Mouse (Mus musculus) midbrain, embryonic 11.5 days (tissue): Measurements from ENCODE around the gene Sec16b. TPM values are rescaled to one million over a fixed set of nuclear protein-coding genes. Genes with fewer than 3 reads are reported as not detected.

Experiments used
- ATAC-seq: fragments of 200-750 bp; cut with Nextera tagmentation; 2 replicates; pipeline ENCODE4 v1.8.0; 2017; ENCODE audit warnings: moderate TSS enrichment, moderate library complexity; ENCODE audit not compliant: low FRiP score
- DNase-seq: peaks from one replicate; pipeline ENCODE4 v3.0.0; 2015; ENCODE audit warnings: low spot score; ENCODE audit errors: missing footprints
- H3K27ac ChIP-seq: fragments of 300-500 bp; sonication (generic); 2 replicates; pipeline ENCODE4 v1.5.1; 2014; ENCODE audit warnings: low read depth, low read length
- H3K27me3 ChIP-seq: fragments of 300-500 bp; sonication (generic); 2 replicates; pipeline ENCODE4 v1.6.1; 2014; ENCODE audit warnings: mild to moderate bottlenecking, low read length, moderate library complexity, mixed read lengths; ENCODE audit not compliant: control insufficient read depth, insufficient read depth
- H3K36me3 ChIP-seq: fragments of 300-500 bp; sonication (generic); 2 replicates; pipeline ENCODE4 v1.6.1; 2014; ENCODE audit warnings: mild to moderate bottlenecking, low read length, moderate library complexity, mixed read lengths; ENCODE audit not compliant: control insufficient read depth, insufficient read depth
- H3K4me1 ChIP-seq: fragments of 300-500 bp; sonication (generic); 2 replicates; pipeline ENCODE4 v1.6.1; 2014; ENCODE audit warnings: low read length; ENCODE audit not compliant: control insufficient read depth, insufficient read depth
- H3K4me2 ChIP-seq: fragments of 300-500 bp; sonication (generic); 2 replicates; pipeline ENCODE4 v1.6.1; 2014; ENCODE audit warnings: mild to moderate bottlenecking, moderate library complexity
- H3K4me3 ChIP-seq: fragments of 300-500 bp; sonication (generic); 2 replicates; pipeline ENCODE4 v1.5.1; 2014; ENCODE audit warnings: low read depth, low read length
- H3K9ac ChIP-seq: fragments of 300-500 bp; sonication (generic); 2 replicates; pipeline ENCODE4 v1.6.1; 2014; ENCODE audit warnings: low read length
- H3K9me3 ChIP-seq: fragments of 300-500 bp; sonication (generic); 2 replicates; pipeline ENCODE4 v1.6.1; 2016; ENCODE audit warnings: low read length; ENCODE audit not compliant: control insufficient read depth
- WGBS: fragments of 180-500 bp; shearing (Covaris S2); extraction: QIAGEN DNeasy Blood & Tissue Kit; methylation state at CpG from one replicate; pipeline ENCODE4 v1.1.7; 2014; 5-methylcytosine and 5-hydroxymethylcytosine counted together
- polyA plus RNA-seq: library from polyadenylated mRNA; unstranded; fragments of >200 nt; fragmentation: Nextera tagmentation; extraction: Ambion mirVana; gene quantifications from 2 replicates; pipeline ENCODE4 v1.2.1, GENCODE M21; 2014

Sec16b gene
- polyA plus RNA-seq, 1 experiment from 2014 or later, result 0.55 TPM

DNA sequence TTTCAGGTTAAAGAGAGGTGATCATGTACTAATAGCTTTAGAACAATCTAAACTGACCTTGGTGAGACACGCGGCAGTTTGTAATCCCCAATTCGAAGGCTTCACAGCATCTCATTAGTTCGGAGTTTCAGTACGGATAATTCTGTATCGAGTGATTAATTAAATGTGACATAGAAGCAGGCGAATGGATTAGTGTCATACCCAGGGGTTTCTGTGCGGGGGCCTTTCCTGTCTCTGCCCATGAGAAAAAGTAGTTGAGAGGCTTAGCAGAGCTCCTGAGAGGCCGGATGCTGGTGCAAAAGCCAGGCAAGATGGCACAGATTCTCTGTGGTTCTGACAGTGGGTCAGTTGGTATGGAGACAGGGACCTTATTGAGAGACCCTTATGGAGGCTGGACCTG, 88.6 kb downstream of the Sec16b start:
- Histone ChIP-seq H3K36me3 (no peaks in the 10 kb centered on the region), H3K4me2 (no peak overlapping the region), H3K27ac (no peak overlapping the region), H3K27me3 (no peaks in the 10 kb centered on the region), H3K9ac (no peak overlapping the region), H3K9me3 (no peaks in the 10 kb centered on the region), H3K4me3 (no peak overlapping the region), H3K4me1 (0 out of 2 replicates have a peak, but pooled peaks cover 4% of the 10 kb centered on the region)
- DNase-seq, result peak; percentile 73
- no peak for ATAC-seq
- WGBS, result 60% methylated on average over 9 of the region's 9 CpGs

GRCm38 (mm10) chr1:157604513-157604912, 98.0 kb downstream of the Sec16b start:
- Histone ChIP-seq H3K4me1 (no peaks in the 10 kb centered on the region), H3K4me3 (no peak overlapping the region), H3K27me3 (no peaks in the 10 kb centered on the region), H3K9me3 (no peaks in the 10 kb centered on the region), H3K36me3 (no peaks in the 10 kb centered on the region), H3K27ac (no peak overlapping the region), H3K4me2 (no peak overlapping the region), H3K9ac (no peak overlapping the region)
- DNase-seq (no peak), ATAC-seq (no peak)
- WGBS, result 78% methylated on average over 5 of the region's 5 CpGs

Other genes starting within 250 kb of the Sec16b start
- 20.8 and 23.8 TPM in 2 replicates for gene Rasal2, start 94.1 kb upstream of the Sec16b start, polyA plus RNA-seq
- gene Cryzl2, start 48.2 kb upstream of the Sec16b start, polyA plus RNA-seq, result 7.4 and 8.3 TPM in 2 replicates